Mouse (Mus musculus) midbrain, embryonic 16.5 days (tissue): ENCODE data around the gene Mctp1. TPM values are rescaled to one million over a fixed set of nuclear protein-coding genes. Genes with fewer than 3 reads are reported as not detected.
A peak's percentile ranks its signal among the peaks of the same experiment; 100 is the strongest.
"Not testable (repeated sequence)": the region's sequence is repeated elsewhere in the genome, so short reads cannot be mapped to it uniquely, and the experiment has no call there.

ENCODE experiments used
- ATAC-seq: fragments of 200-750 bp; cut with Nextera tagmentation; 2 replicates; pipeline ENCODE4 v1.8.0; 2017; ENCODE audit warnings: moderate TSS enrichment
- H3K27ac ChIP-seq: fragments of 300-500 bp; sonication (generic); 2 replicates; pipeline ENCODE4 v1.5.1; 2014; ENCODE audit warnings: mild to moderate bottlenecking, low read length, mixed read lengths
- H3K27me3 ChIP-seq: fragments of 300-500 bp; sonication (generic); 2 replicates; pipeline ENCODE4 v1.6.1; 2014; ENCODE audit warnings: low read depth, low read length, mixed read lengths; ENCODE audit not compliant: control insufficient read depth, insufficient read depth
- H3K36me3 ChIP-seq: fragments of 300-500 bp; sonication (generic); 2 replicates; pipeline ENCODE4 v1.6.1; 2014; ENCODE audit warnings: mild to moderate bottlenecking, low read length, moderate library complexity, mixed read lengths; ENCODE audit not compliant: control insufficient read depth, insufficient read depth
- H3K4me1 ChIP-seq: fragments of 300-500 bp; sonication (generic); 2 replicates; pipeline ENCODE4 v1.6.1; 2014; ENCODE audit warnings: mild to moderate bottlenecking, low read length, mixed read lengths; ENCODE audit not compliant: control insufficient read depth, insufficient read depth
- H3K4me2 ChIP-seq: fragments of 300-500 bp; sonication (generic); 2 replicates; pipeline ENCODE4 v1.6.1; 2014; ENCODE audit warnings: mild to moderate bottlenecking, low read length, mixed read lengths
- H3K4me3 ChIP-seq: fragments of 300-500 bp; sonication (generic); 2 replicates; pipeline ENCODE4 v1.5.1; 2014; ENCODE audit warnings: low read depth, mild to moderate bottlenecking, low read length, moderate library complexity, mixed read lengths
- H3K9ac ChIP-seq: fragments of 300-500 bp; sonication (generic); 2 replicates; pipeline ENCODE4 v1.6.1; 2014; ENCODE audit warnings: low read depth, low read length, mixed read lengths
- H3K9me3 ChIP-seq: fragments of 300-500 bp; sonication (generic); replicated peaks from 2 replicates; pipeline ENCODE4 v1.6.1; 2014; ENCODE audit warnings: mild to moderate bottlenecking, low read length, mixed read lengths; ENCODE audit not compliant: control insufficient read depth, poor library complexity, severe bottlenecking
- WGBS: fragments of 180-500 bp; shearing (Covaris S2); extraction: QIAGEN DNeasy Blood & Tissue Kit; methylation state at CpG from one replicate; pipeline ENCODE4 v1.1.7; 2014; 5-methylcytosine and 5-hydroxymethylcytosine counted together
- polyA plus RNA-seq: library from polyadenylated mRNA; unstranded; fragments of >200 nt; fragmentation: Nextera tagmentation; extraction: Ambion mirVana; gene quantifications from 2 replicates; pipeline ENCODE4 v1.2.1, GENCODE M21; 2015

The Mctp1 gene
- polyA plus RNA-seq, 1 experiment from 2014 or later, result 3.6 TPM

DNA sequence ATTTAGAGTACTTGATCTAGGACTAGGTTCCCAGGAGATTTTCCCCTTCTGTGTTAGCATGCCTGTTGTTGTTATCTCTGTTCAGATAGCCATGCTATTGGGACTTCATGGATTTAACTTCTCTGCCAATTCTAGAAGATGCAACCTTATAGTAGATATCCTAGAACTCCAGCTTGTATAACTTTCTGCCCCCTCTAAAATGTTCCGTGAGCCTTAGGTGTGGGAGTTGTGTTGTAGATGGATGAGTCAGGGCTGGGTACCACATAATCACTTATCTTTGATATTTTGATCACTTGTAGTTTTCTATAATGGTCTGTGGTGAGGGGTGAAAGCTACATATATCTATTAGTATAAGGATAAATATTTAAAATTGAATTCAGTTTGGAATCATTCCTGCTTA, 54.4 kb downstream of the Mctp1 start:
- no peak overlapping the region for H3K4me3 ChIP-seq
- no peaks in the 10 kb centered on the region for H3K9me3 ChIP-seq
- 97% methylated on average over 1 of the region's 1 CpGs for WGBS
- H3K27ac ChIP-seq, result no peak overlapping the region
- H3K27me3 ChIP-seq, result no peaks in the 10 kb centered on the region
- no peak overlapping the region for H3K4me2 ChIP-seq
- ATAC-seq, result no peak
- H3K4me1 ChIP-seq, result no peaks in the 10 kb centered on the region
- H3K36me3 ChIP-seq, result no peaks in the 10 kb centered on the region
- H3K9ac ChIP-seq, result no peak overlapping the region

- Histone ChIP-seq H3K9me3 (no peaks in the 10 kb centered on the region), H3K9ac (no peak overlapping the region), H3K4me1 (no peaks in the 10 kb centered on the region), H3K27ac (no peak overlapping the region), H3K4me2 (no peak overlapping the region), H3K36me3 (no peaks in the 10 kb centered on the region), H3K27me3 (no peaks in the 10 kb centered on the region), H3K4me3 (no peak overlapping the region)
- 83% methylated on average over 1 of the region's 1 CpGs for WGBS
- ATAC-seq, result no peak
Measured at GRCm38 (mm10) chr13:76446059-76446458, 61.7 kb downstream of the Mctp1 start.

- no peaks in the 10 kb centered on the region for H3K9me3 ChIP-seq
- no peak for ATAC-seq
- no peaks in the 10 kb centered on the region for H3K36me3 ChIP-seq
- WGBS, result 97% methylated on average over 1 of the region's 1 CpGs
- H3K27ac ChIP-seq, result no peak overlapping the region
- H3K4me2 ChIP-seq, result no peak overlapping the region
- no peak overlapping the region for H3K9ac ChIP-seq
- H3K27me3 ChIP-seq, result no peaks in the 10 kb centered on the region
- H3K4me1 ChIP-seq, result no peaks in the 10 kb centered on the region
- H3K4me3 ChIP-seq, result no peak overlapping the region
Measured at GRCm38 (mm10) chr13:76447528-76447927, 63.2 kb downstream of the Mctp1 start.

DNA sequence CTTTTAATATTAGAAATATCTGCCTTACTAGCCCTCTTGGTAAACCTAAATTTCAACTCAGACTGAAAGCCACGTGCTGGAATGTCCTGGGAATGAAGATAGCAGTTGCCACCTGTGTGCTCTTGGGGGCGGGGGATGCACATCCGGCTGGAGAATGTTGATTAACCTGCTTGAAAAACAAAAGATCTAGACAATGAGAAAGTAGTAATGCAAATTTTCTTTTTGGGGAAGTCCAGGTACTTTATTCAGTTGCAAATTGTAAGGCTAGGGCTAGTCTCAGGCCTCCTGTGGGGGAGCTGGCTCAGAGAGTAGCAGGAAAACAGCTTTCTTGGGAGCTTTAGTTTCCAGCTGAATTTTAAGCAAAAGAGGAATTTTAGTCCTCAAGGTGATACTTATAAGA, 67.2 kb downstream of the Mctp1 start:
- H3K4me1 ChIP-seq, ATAC-seq: not testable (repeated sequence)
- 74% methylated on average over 3 of the region's 3 CpGs for WGBS

GRCm38 (mm10) chr13:76481601-76482000, 97.3 kb downstream of the Mctp1 start:
- Histone ChIP-seq H3K27me3 (no peaks in the 10 kb centered on the region), H3K27ac (no peak overlapping the region), H3K4me1 (no peaks in the 10 kb centered on the region), H3K9me3 (no peaks in the 10 kb centered on the region), H3K4me2 (no peak overlapping the region), H3K36me3 (no peaks in the 10 kb centered on the region), H3K9ac (no peak overlapping the region), H3K4me3 (no peak overlapping the region)
- ATAC-seq, result no peak

More for the DNA sequence above, 67.2 kb downstream of the Mctp1 start:
- H3K4me2 ChIP-seq, H3K36me3 ChIP-seq, H3K9ac ChIP-seq, H3K4me3 ChIP-seq, H3K27me3 ChIP-seq, H3K9me3 ChIP-seq, H3K27ac ChIP-seq: not testable (repeated sequence)

GRCm38 (mm10) chr13:76482998-76483397, 98.7 kb downstream of the Mctp1 start:
- no peak overlapping the region for H3K9ac ChIP-seq
- H3K4me2 ChIP-seq, result no peak overlapping the region
- H3K27ac ChIP-seq, result no peak overlapping the region
- H3K4me1 ChIP-seq, result no peaks in the 10 kb centered on the region
- no peak overlapping the region for H3K4me3 ChIP-seq
- no peak for ATAC-seq
- 81% methylated on average over 2 of the region's 2 CpGs for WGBS
- no peaks in the 10 kb centered on the region for H3K27me3 ChIP-seq
- no peaks in the 10 kb centered on the region for H3K36me3 ChIP-seq
- H3K9me3 ChIP-seq, result no peaks in the 10 kb centered on the region

DNA sequence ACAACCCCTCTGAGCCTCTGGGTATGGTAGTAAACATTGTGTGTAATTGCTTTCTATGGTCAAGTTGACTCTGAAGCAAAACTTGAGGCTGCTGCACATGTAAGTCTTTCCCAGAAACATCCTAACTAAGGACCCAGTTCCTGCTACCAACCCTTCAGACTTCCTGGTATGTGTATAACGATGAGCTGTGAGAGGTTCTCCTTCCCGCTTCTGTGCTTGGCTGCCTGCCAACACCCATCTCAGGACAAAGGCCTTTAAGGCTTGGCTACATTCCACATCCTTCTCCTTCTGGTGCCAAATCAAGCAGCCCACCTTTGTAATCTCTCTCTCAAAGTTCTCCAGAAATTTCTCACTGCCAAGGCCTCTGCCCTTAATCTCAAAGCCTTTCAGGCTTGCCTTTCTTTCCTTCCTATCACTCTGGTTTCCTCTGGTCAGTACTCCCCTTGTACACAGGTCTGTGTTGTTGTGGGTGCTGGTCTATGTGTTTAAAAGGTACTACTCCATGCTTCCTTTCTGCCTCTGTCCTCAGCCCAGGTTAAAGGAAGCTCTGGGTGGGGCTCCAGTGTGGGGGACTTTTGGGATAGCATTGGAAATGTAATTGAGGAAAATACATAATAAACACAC, 99.9 kb downstream of the Mctp1 start:
- no peak overlapping the region for H3K27ac ChIP-seq
- 28% methylated on average over 2 of the region's 2 CpGs for WGBS
- no peaks in the 10 kb centered on the region for H3K36me3 ChIP-seq
- H3K27me3 ChIP-seq, result no peaks in the 10 kb centered on the region
- H3K9me3 ChIP-seq, result no peaks in the 10 kb centered on the region
- 0 out of 2 replicates have a peak, but pooled peaks have one; percentile 21 for ATAC-seq
- H3K4me1 ChIP-seq, result no peaks in the 10 kb centered on the region
- no peak overlapping the region for H3K4me2 ChIP-seq
- H3K9ac ChIP-seq, result no peak overlapping the region
- H3K4me3 ChIP-seq, result no peak overlapping the region

GRCm38 (mm10) chr13:76515896-76516295, 131.6 kb downstream of the Mctp1 start:
- ATAC-seq, result no peak
- H3K9me3 ChIP-seq, result no peaks in the 10 kb centered on the region
- H3K9ac ChIP-seq, result no peak overlapping the region
- no peak overlapping the region for H3K4me2 ChIP-seq
- H3K27me3 ChIP-seq, result no peaks in the 10 kb centered on the region
- no peaks in the 10 kb centered on the region for H3K4me1 ChIP-seq
- 87% methylated on average over 2 of the region's 2 CpGs for WGBS
- H3K27ac ChIP-seq, result no peak overlapping the region
- no peak overlapping the region for H3K4me3 ChIP-seq
- H3K36me3 ChIP-seq, result no peaks in the 10 kb centered on the region

DNA sequence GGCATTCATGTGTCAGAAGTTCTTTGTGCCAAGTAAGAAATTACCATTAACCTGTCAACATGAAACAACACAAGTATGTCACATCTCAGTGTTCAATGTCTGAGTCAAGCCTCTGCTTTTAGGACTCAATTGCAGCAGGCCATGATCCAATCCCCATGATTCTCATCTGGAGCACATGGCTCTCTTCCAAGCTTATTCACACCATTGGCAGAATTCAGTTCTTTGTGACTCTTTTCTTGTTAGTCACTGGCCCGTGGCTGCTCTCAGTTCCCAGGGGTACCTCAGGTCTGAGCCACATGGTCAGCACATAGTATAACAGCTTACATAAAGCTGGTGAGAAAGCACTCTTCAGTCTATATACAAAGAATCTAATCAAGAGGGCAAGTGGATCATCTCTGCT, 138.8 kb downstream of the Mctp1 start:
- Histone ChIP-seq H3K4me1 (no peaks in the 10 kb centered on the region), H3K4me3 (no peak overlapping the region), H3K9me3 (no peaks in the 10 kb centered on the region), H3K27me3 (no peaks in the 10 kb centered on the region), H3K4me2 (no peak overlapping the region), H3K27ac (no peak overlapping the region), H3K36me3 (no peaks in the 10 kb centered on the region), H3K9ac (no peak overlapping the region)
- no peak for ATAC-seq
- 61% methylated on average over 1 of the region's 1 CpGs for WGBS
